Mouse (Mus musculus) large intestine, adult 2 months (tissue): ENCODE measurements around the gene Slc43a1. TPM values are rescaled to one million over a fixed set of nuclear protein-coding genes. Genes with fewer than 3 reads are reported as not detected.

ENCODE experiments used
- DNase-seq: peaks from one replicate; pipeline ENCODE4 v3.0.0-alpha.2; 2012; ENCODE audit warnings: low read depth, low spot score
- WGBS: fragments of 180-500 bp; shearing (Covaris S2); methylation state at CpG from one replicate; pipeline ENCODE4 v1.1.7; 2018; 5-methylcytosine and 5-hydroxymethylcytosine counted together
- polyA plus RNA-seq: library from polyadenylated mRNA; depleted of rRNA; stranded (reverse); fragments of >200 nt; gene quantifications from 2 replicates; pipeline ENCODE4 v1.2.3, GENCODE M21; 2012

The Slc43a1 gene
- polyA plus RNA-seq, 1 experiment, result 6.8 TPM

GRCm38 (mm10) chr2:84859991-84860780, 21.5 kb downstream of the Slc43a1 start:
- 73% methylated on average over 7 of the region's 7 CpGs for WGBS
- DNase-seq, result no peak

- 87% methylated on average over 3 of the region's 3 CpGs for WGBS
- no peak for DNase-seq
Measured at GRCm38 (mm10) chr2:84861430-84861829, 22.8 kb downstream of the Slc43a1 start.

- DNase-seq, result no peak
- WGBS, result 70% methylated on average over 3 of the region's 3 CpGs
Measured at GRCm38 (mm10) chr2:84862231-84862630, 23.6 kb downstream of the Slc43a1 start.

- WGBS, result 4% methylated on average over 44 of the region's 47 CpGs
- no peak for DNase-seq
Measured at GRCm38 (mm10) chr2:84865616-84866571, 27.2 kb downstream of the Slc43a1 start.

- WGBS, result 8% methylated on average over 5 of the region's 5 CpGs
- no peak for DNase-seq
Measured at GRCm38 (mm10) chr2:84868521-84868943, 29.9 kb downstream of the Slc43a1 start.

- no peak for DNase-seq
- WGBS, result 53% methylated on average over 2 of the region's 2 CpGs
Measured at GRCm38 (mm10) chr2:84868977-84869376, 30.3 kb downstream of the Slc43a1 start.

- 56% methylated on average over 4 of the region's 4 CpGs for WGBS
- DNase-seq, result no peak
Measured at GRCm38 (mm10) chr2:84870623-84871160, 32.0 kb downstream of the Slc43a1 start.

- 1% methylated on average over 78 of the region's 78 CpGs for WGBS
- DNase-seq, result no peak
Measured at GRCm38 (mm10) chr2:84872105-84872716, 33.6 kb downstream of the Slc43a1 start.

- no peak for DNase-seq
- 33% methylated on average over 6 of the region's 6 CpGs for WGBS
Measured at GRCm38 (mm10) chr2:84875842-84876241, 37.2 kb downstream of the Slc43a1 start.

- DNase-seq, result no peak
- WGBS, result 64% methylated on average over 8 of the region's 8 CpGs
Measured at GRCm38 (mm10) chr2:84880590-84880989, 41.9 kb downstream of the Slc43a1 start.

GRCm38 (mm10) chr2:84882606-84883005, 44.0 kb downstream of the Slc43a1 start:
- DNase-seq, result no peak
- WGBS, result 4% methylated on average over 23 of the region's 23 CpGs

GRCm38 (mm10) chr2:84883084-84883483, 44.4 kb downstream of the Slc43a1 start:
- no peak for DNase-seq
- 16% methylated on average over 6 of the region's 6 CpGs for WGBS

- WGBS, result 33% methylated on average over 11 of the region's 11 CpGs
- DNase-seq, result no peak
Measured at GRCm38 (mm10) chr2:84883530-84883929, 44.9 kb downstream of the Slc43a1 start.

- 88% methylated on average over 4 of the region's 4 CpGs for whole genome bisulfite sequencing
- no peak for DNase-seq
Measured at GRCm38 (mm10) chr2:84883942-84884341, 45.3 kb downstream of the Slc43a1 start.

GRCm38 (mm10) chr2:84884611-84885010, 46.0 kb downstream of the Slc43a1 start:
- no peak for DNase-seq
- 50% methylated on average over 4 of the region's 4 CpGs for WGBS

GRCm38 (mm10) chr2:84885084-84886055, 46.7 kb downstream of the Slc43a1 start:
- no peak for DNase-seq
- WGBS, result 26% methylated on average over 23 of the region's 23 CpGs

GRCm38 (mm10) chr2:84886234-84886731, 47.6 kb downstream of the Slc43a1 start, which contains the start of gene Rtn4rl2:
Gene Rtn4rl2, minus strand, starts transcription at chr2:84886710.
- no peak for DNase-seq
- 3% methylated on average over 33 of the region's 35 CpGs for WGBS

- no peak for DNase-seq
- under 1% methylated on average over 37 of the region's 39 CpGs for WGBS
Measured at GRCm38 (mm10) chr2:84886821-84887281, 48.2 kb downstream of the Slc43a1 start.
